Mouse (Mus musculus): ENCODE results near the gene Men1. TPM values are rescaled to one million over a fixed set of nuclear protein-coding genes. Genes with fewer than 3 reads are reported as not detected.
"Not testable (repeated sequence)": the region's sequence is repeated elsewhere in the genome, so short reads cannot be mapped to it uniquely, and the experiment has no call there.

The Men1 gene
- 67.2 and 80.8 TPM in 2 replicates for polyA plus RNA-seq (2016; fragmentation: Nextera tagmentation; extraction: Ambion mirVana)

DNA sequence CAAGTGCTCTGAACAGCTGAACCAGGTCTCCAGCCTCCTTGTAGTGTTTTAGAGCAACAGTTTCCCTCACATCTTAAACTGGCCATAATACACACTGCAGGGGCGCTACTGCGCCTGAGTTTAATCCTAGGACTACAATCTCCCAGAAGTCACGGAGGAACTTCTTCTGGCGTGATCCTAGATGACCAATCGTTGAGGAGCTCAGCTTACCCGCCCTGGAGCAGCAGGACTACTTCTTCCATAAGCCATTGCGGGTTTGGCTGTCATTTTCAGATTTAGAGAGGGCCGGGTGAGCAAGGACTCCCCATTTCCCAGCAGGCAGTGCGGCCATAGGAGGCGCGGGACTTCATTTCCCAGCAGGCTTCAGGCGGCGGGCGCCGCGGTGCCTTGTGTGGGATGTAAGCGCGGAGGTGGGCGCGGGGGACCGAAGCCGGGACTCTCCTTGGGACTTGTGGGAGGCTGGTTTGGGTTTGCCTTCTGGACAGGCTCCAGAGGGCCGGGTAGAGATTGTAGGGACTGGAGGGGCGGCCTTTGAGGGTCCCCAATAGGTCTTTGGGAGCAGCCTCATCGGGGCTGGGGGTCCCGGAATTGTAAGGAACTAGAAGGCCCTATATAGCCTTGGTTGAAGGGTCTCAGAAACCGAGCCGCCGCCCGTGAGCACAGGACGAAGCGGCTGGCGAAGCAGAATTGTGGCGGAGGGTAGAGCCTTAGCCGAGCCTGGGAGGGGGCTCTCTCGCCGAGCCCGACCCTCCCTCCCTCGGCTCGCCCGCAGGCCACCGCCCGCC, at the start of gene Men1:
TSS of gene Men1 (plus strand) at position 307 of the 785 bp plus-strand sequence.
- Histone ChIP-seq H3K4me1 (peaks cover 42% of the 10 kb centered on the region), H3K27me3 (ENCODE audit: insufficient read depth, poor library complexity, severe bottlenecking) (no peaks in the 10 kb centered on the region), H3K27ac (peak within 1 kb of the TSS; percentile 91), H3K4me3 (peak within 1 kb of the TSS; percentile 87), H3K9me3 (no peaks in the 10 kb centered on the region), H3K36me3 (peaks cover 35% of the 10 kb centered on the region)
- WGBS, result under 1% methylated on average over 43 of the region's 43 CpGs
- peak; percentile 99 for DNase-seq (ENCODE audit: low spot score)

- no peak for DNase-seq (ENCODE audit: low spot score)
- H3K9me3 ChIP-seq, result no peaks in the 10 kb centered on the region
- peak overlapping the region; percentile 36 for H3K4me3 ChIP-seq
- peak overlapping the region; percentile 90 for H3K27ac ChIP-seq
- peaks cover 85% of the 10 kb centered on the region for H3K4me1 ChIP-seq
- peaks cover 78% of the 10 kb centered on the region for H3K36me3 ChIP-seq
- 49% methylated on average over 8 of the region's 8 CpGs for WGBS
- H3K27me3 ChIP-seq (ENCODE audit: insufficient read depth, poor library complexity, severe bottlenecking), result no peaks in the 10 kb centered on the region
Measured at GRCm38 (mm10) chr19:6285226-6285625, 49.6 kb upstream of the Men1 start.

DNA sequence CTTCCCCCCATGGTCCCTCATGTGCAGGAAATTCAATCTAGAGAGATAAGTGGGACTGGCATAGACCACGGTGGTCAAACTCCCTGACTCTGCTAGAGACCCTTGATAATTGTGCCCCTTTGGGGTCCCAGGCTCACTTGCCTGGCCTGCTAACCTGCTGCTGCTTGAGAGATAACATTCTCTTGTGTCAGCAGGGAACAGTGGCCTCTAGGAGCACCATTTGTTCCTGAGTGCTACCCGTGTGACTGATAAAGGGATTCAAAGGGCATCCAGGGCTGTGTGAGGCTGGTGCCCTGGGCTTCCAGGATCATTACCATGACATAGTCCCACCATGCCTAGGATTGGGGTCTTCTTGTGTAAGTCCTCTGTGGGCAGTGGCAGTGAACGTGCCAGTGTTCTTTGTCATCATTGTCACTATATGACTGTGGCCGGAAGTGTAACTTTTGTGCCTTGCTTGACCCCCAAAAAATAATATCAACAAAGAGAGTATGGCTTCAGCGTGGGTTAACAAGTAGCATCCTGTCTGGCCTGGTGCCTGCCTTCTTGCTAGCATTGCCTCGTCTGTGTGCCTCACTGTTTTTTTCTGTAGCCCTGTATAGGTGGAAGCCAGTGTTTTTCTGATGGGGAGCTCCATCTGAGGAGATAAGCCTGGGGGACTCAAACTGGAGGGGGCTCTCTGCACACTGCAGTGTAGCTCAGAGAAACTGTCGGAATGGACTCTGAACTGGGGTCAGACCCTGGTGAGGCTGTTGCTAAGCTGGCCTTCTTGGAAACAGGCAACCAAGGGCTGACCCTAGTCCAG, 48.9 kb upstream of the Men1 start:
- H3K27ac ChIP-seq, result peak overlapping the region; percentile 90
- 31% methylated on average over 7 of the region's 7 CpGs for WGBS
- H3K4me3 ChIP-seq, result peak overlapping the region; percentile 36
- H3K36me3 ChIP-seq, result peaks cover 75% of the 10 kb centered on the region
- DNase-seq (ENCODE audit: low spot score), result no peak
- no peaks in the 10 kb centered on the region for H3K27me3 ChIP-seq (ENCODE audit: insufficient read depth, poor library complexity, severe bottlenecking)
- peaks cover 81% of the 10 kb centered on the region for H3K4me1 ChIP-seq
- H3K9me3 ChIP-seq, result no peaks in the 10 kb centered on the region

GRCm38 (mm10) chr19:6286434-6287401, 48.1 kb upstream of the Men1 start:
- peak overlapping the region; percentile 36 for H3K4me3 ChIP-seq
- H3K27me3 ChIP-seq (ENCODE audit: insufficient read depth, poor library complexity, severe bottlenecking), result no peaks in the 10 kb centered on the region
- no peak for DNase-seq (ENCODE audit: low spot score)
- H3K4me1 ChIP-seq, result peaks cover 81% of the 10 kb centered on the region
- H3K27ac ChIP-seq, result peak overlapping the region; percentile 90
- H3K9me3 ChIP-seq, result no peaks in the 10 kb centered on the region
- peaks cover 75% of the 10 kb centered on the region for H3K36me3 ChIP-seq
- WGBS, result 65% methylated on average over 19 of the region's 19 CpGs

DNA sequence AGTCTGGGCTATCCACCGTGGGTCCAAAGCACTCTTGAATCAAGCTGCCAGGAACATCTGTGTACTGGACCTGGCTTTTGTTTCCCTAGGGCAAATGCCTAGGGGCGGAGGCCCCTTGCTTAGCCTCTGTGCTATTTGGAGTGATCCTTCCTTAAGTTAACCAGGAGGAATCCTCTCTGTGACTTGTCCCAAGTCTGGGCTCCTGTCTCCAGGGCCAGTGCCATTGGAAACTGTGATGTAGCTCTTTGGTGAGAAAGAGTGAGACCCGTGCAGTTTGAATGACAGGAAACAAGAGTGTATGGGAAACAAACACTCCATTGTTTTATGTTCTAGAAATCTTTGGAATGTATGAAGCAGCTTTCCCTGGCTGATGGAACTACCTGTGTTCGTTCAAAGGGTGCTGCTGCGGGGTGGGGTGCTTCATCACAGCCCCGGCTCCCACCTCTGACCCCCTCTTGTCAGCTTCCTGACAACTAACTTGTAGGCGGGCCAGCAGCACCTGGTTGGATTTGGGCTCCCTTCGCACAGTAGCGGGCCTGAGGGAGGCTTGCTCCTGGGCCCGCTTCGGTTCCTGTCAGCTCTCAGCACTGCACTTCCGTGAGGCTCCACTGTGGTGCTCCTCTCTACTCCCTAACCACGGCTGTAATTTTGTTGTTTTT, 46.4 kb upstream of the Men1 start:
- Histone ChIP-seq H3K27ac (peak overlapping the region; percentile 90), H3K36me3 (peaks cover 73% of the 10 kb centered on the region), H3K4me1 (peaks cover 84% of the 10 kb centered on the region), H3K4me3 (no peak overlapping the region; the same call in 1 of the 2 replicates), H3K27me3 (ENCODE audit: insufficient read depth, poor library complexity, severe bottlenecking) (no peaks in the 10 kb centered on the region), H3K9me3 (no peaks in the 10 kb centered on the region)
- no peak for DNase-seq (ENCODE audit: low spot score)
- 68% methylated on average over 13 of the region's 13 CpGs for WGBS

DNA sequence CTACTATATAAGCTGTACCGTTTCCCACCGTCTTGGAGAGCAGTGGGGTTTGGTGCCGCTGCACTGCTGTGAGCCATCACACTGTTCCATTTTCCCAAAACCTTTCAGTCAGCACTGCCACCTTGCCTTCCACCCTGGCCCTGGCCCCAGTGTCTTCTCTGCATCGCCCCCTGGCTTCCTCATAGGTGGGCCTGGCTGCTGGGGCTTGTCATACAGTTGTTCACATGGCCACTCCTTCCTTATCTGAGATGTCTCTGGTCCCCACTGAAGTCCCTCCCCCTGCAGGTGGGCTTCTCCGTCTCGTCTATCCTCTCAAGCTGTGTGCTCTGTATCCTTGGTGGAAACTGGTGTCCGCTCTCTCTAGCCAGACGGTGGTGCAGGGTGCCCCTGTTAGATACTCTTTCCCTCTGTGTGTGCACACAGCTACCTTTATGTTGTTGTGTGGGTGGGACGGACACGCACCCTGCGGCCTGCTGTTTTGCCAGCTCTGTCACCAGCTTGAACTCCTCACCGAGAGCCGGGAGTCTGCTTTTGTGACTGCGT, 45.0 kb upstream of the Men1 start:
- peaks cover 75% of the 10 kb centered on the region for H3K36me3 ChIP-seq

GRCm38 (mm10) chr19:6290720-6291116, 44.1 kb upstream of the Men1 start:
- DNase-seq (ENCODE audit: low spot score); H3K9me3 ChIP-seq; H3K27me3 ChIP-seq (ENCODE audit: insufficient read depth, poor library complexity, severe bottlenecking): not testable (repeated sequence)
- H3K27ac ChIP-seq, result peak overlapping the region; percentile 83
- peak overlapping the region; percentile 29 for H3K4me3 ChIP-seq
- H3K4me1 ChIP-seq, result peaks cover 60% of the 10 kb centered on the region
- WGBS, result 87% methylated on average over 5 of the region's 6 CpGs
- peaks cover 77% of the 10 kb centered on the region for H3K36me3 ChIP-seq

More for the DNA sequence above, 45.0 kb upstream of the Men1 start:
- no peaks in the 10 kb centered on the region for H3K9me3 ChIP-seq
- no peak overlapping the region for H3K4me3 ChIP-seq
- 86% methylated on average over 14 of the region's 14 CpGs for WGBS
- no peaks in the 10 kb centered on the region for H3K27me3 ChIP-seq (ENCODE audit: insufficient read depth, poor library complexity, severe bottlenecking)
- no peak for DNase-seq (ENCODE audit: low spot score)
- H3K4me1 ChIP-seq, result peaks cover 70% of the 10 kb centered on the region
- H3K27ac ChIP-seq, result peak overlapping the region; percentile 24; the same call in 1 of the 2 replicates

DNA sequence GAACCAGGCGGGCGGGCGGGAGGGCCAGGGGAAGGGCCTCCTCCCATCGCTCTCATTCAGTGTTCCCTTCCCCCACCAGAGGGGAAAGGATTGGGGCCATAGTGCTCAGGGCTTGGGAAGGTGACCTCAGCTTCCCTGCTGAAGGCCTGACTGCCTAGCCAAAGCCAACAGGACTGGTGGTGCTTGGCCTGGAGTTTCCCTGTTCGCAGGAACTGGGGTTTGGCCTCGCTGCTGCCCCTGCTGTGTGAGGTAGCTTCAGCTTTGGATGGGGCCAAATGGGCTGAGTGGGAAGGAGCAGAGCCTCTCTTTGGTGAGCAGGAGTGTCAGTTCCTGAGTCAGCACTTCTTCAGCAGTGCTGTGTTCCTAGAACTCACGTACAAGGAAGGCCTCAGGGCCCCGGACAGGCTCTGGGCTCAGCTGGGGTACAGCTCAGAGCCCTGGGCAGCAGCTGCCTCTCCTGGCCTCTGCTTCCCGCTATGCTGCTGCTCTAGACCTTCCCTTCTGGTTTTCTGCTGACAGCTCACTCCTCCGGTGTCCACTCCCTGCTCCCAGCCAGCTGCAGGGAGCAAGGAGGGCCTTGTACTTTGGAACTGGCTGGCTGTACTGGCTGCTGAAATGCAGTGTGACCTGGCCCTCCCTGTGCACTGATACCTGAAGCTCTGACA, 43.5 kb upstream of the Men1 start:
- Histone ChIP-seq H3K4me1 (peaks cover 55% of the 10 kb centered on the region), H3K36me3 (peaks cover 80% of the 10 kb centered on the region), H3K27me3 (ENCODE audit: insufficient read depth, poor library complexity, severe bottlenecking) (no peaks in the 10 kb centered on the region), H3K9me3 (no peaks in the 10 kb centered on the region), H3K27ac (peak overlapping the region; percentile 83), H3K4me3 (peak overlapping the region; percentile 29)
- DNase-seq (ENCODE audit: low spot score), result peak; percentile 85
- WGBS, result 62% methylated on average over 10 of the region's 10 CpGs

DNA sequence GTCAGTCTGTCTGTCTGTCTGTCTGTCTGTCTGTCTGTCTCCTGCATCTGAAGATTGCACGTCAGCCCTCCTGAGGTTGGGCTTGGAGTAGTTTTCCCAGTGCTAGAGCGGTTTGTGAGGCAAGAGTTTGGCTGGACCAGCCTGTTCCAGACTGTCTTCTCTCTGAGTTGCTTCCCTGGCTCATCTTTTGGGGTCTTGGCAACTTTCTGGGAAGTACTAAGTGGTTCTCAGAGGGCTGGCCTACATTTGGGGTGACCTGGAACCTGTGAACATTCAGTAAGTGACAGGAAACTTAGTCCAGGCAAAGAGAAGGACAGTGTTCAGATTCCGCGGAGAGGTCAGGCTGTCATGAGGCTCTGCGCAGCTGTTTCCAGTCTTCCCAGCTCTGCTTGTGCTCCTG, 42.5 kb upstream of the Men1 start:
- Histone ChIP-seq H3K36me3 (peaks cover 81% of the 10 kb centered on the region), H3K4me1 (peaks cover 45% of the 10 kb centered on the region), H3K9me3 (no peaks in the 10 kb centered on the region), H3K27me3 (ENCODE audit: insufficient read depth, poor library complexity, severe bottlenecking) (no peaks in the 10 kb centered on the region), H3K4me3 (no peak overlapping the region), H3K27ac (peak overlapping the region; percentile 83; the same call in 1 of the 2 replicates)
- WGBS, result 86% methylated on average over 5 of the region's 5 CpGs
- DNase-seq (ENCODE audit: low spot score), result no peak

- H3K27ac ChIP-seq, result no peak overlapping the region
- WGBS, result 91% methylated on average over 17 of the region's 17 CpGs
- no peak for DNase-seq (ENCODE audit: low spot score)
- H3K9me3 ChIP-seq, result no peaks in the 10 kb centered on the region
- H3K4me3 ChIP-seq, result no peak overlapping the region
- H3K36me3 ChIP-seq, result peaks cover 91% of the 10 kb centered on the region
- H3K4me1 ChIP-seq, result peaks cover 30% of the 10 kb centered on the region
- H3K27me3 ChIP-seq (ENCODE audit: insufficient read depth, poor library complexity, severe bottlenecking), result no peaks in the 10 kb centered on the region
Measured at GRCm38 (mm10) chr19:6294301-6294700, 40.5 kb upstream of the Men1 start.

DNA sequence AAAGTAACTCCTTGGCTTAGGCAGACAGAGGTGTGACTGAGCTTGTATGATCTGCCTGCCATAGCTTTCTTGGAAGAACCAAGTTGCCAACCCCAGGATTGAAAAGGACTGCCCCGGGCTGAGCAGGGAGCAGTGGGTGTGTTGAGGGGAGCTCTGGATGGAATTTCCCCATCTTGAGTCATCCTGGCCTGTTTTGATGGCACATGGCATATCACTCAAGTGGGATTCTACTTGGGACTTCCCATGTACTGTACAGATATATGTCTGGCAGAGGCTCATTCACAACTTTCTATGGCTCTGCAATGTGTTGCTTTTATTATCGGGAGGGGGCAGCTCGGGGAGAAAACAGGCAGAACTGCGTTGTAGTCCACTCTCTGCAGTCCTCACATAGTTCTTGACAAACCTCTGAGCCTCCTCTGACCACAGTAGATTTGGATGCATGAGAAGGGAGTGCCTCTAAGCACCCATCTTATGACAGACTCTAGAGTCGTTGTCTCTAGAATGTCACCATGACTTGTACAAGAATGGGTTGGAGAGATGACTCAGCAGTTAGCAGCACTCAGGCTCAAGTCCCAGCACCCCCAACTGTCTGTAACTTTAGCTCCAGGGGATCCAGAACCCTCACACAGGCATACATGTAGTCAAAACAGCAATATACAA, 38.1 kb upstream of the Men1 start:
- Histone ChIP-seq H3K9me3 (no peaks in the 10 kb centered on the region), H3K27me3 (ENCODE audit: insufficient read depth, poor library complexity, severe bottlenecking) (no peaks in the 10 kb centered on the region), H3K27ac (peak overlapping the region; percentile 47), H3K36me3 (peaks cover 94% of the 10 kb centered on the region), H3K4me1 (peaks cover 28% of the 10 kb centered on the region), H3K4me3 (no peak overlapping the region)
- WGBS, result 82% methylated on average over 5 of the region's 5 CpGs
- no peak for DNase-seq (ENCODE audit: low spot score)

Data from heart, embryonic 10.5 days (tissue).